Mouse (Mus musculus): Measurements from ENCODE around the gene Loxl4.

DNA sequence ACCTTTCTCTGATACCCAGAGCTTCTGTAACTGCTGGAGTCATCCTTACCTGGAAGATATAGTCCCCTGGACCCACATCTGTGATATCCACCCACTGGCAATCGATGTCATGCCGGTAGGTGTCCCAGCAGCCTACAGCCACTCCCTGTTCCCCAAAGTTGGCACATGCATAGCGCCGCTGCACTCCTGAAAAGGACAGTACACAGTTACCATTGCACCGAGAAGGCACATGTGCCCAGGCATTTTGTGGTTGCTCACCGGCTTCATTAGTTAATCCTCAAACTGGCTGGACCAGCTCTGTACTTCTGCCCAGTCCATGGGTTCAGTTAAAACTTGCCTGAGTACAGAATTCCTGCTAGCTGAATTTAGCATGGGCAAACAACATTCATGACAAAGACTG, 14.7 kb downstream of the Loxl4 start:
- no peak for TF ChIP-seq CTCF (IDR thresholded peaks at IDR 0.05 in 2 of 3, conservative IDR thresholded peaks at IDR 0.05 in 1 of 3; ENCODE audit: control insufficient read depth in 1 of 3, insufficient read depth in 1 of 3, low read depth in 2 of 3, low read length in 3 of 3, poor library complexity in 1 of 3, severe bottlenecking in 1 of 3)
- TF ChIP-seq POLR2A (IDR thresholded peaks at IDR 0.05; ENCODE audit: control insufficient read depth in 1 of 2, insufficient read depth in 1 of 2, low read depth in 1 of 2, low read length in 2 of 2, poor library complexity in 1 of 2): no peak
- TF ChIP-seq SIN3A (IDR thresholded peaks at IDR 0.05; ENCODE audit: low read length): no peak
- no peak for TF ChIP-seq ETS1 (IDR thresholded peaks at IDR 0.05; ENCODE audit: low read depth, low read length)
- TF ChIP-seq NELFE (IDR thresholded peaks at IDR 0.05; ENCODE audit: low read depth, low read length): no peak
- TF ChIP-seq MAZ (IDR thresholded peaks at IDR 0.05; ENCODE audit: low read depth, low read length): no peak
- TF ChIP-seq POLR2AphosphoS5 (IDR thresholded peaks at IDR 0.05; ENCODE audit: borderline replicate concordance, low read depth, low read length): no peak

All from MEL (cell line).